Mouse (Mus musculus): ENCODE measurements at regions not wholly inside any gene's neighbourhood (a gene's known extent, or its start where the extent isn't known, plus 50 kb on each side); places are given as distances from the start of the nearest gene placed in this dataset.

DNA sequence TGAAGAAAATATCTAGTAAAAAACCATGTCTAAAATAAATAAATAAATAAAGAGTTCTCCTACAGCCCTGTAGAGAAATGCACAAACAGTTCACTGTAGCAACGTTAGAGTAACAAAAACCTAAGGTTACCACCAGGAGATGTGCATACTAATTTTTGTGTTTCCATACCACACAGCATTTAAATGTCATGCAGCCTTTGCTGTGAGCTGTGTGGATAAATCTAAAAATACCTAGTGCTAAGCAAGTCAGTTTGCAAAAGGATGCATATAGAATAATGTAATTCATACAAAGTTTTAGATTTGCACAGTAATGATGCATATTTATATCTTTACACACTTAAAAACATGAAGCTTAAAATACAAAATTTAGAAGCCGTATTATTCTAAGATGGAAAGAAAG is 395.8 kb downstream of the Serpinb8 start:
- TF ChIP-seq CTCF (IDR thresholded peaks at IDR 0.05; ENCODE audit: borderline replicate concordance, insufficient read depth, low read depth, low read length) (no peak), POLR2A (IDR thresholded peaks at IDR 0.05; ENCODE audit: borderline replicate concordance, insufficient read depth, low read length) (no peak)

All from cerebellum, adult 2 months (tissue).